Mouse (Mus musculus) right cerebral cortex, postnatal 10 days (tissue): Measurements from ENCODE around the gene Atf6.

Source experiments
- DNase-seq, 2 experiments: peaks; one replicate each; pipeline ENCODE4 v3.0.0; 2021; ENCODE audit warnings: low spot score in 2 of 2

Atf6 gene

GRCm38 (mm10) chr1:170657643-170658314, 209.8 kb downstream of the Atf6 start:
- DNase-seq, result no peak

DNA sequence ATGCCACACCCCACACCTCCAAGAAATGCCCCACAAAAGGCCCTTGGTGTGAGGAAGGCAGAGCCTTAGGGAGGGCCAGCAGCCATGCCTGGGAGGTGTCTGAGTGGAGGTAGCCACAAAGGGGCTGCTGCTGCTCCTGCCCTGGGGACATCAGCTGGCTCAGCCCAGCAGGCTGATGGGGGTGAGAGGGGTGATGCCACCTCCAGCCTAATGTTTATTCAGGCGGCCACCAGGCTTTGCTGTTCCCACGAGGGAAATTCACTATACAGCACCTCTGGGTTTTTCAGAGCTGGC, 210.4 kb downstream of the Atf6 start:
- no peak for DNase-seq

DNA sequence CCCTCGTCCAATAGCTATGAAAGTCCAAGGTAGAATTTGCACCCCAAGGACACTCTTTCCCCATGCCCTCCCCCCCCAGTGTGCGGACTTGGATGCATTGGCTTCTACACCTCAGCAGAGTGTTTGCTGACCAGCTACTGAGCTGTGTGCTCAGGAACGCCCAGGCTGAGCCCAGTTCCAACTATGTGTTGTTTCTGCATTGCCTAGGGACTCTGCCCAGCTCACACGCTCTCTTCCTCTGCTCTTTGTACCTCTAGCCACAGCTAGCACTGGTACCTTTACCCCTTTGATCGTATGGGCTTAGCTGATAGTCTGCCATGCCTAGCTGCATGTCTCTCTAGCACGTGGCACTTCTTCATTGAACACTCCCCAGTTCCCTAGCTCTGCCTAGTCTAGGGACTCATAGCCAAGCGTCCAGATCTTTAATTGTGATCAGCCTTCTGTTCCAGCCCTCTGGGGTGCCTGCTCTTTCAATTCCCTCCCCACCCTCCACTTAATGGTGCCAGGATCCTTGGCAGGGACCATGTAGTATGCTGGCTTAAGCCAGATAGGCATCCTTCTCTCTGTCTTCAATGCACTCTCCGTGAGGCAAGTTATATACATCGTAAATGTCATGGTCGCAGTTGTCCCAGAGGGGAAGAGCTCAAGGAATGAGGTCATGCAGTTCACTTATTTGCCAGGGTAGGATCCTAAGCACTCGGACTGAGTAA, 210.9 kb downstream of the Atf6 start:
- DNase-seq, result no peak

DNA sequence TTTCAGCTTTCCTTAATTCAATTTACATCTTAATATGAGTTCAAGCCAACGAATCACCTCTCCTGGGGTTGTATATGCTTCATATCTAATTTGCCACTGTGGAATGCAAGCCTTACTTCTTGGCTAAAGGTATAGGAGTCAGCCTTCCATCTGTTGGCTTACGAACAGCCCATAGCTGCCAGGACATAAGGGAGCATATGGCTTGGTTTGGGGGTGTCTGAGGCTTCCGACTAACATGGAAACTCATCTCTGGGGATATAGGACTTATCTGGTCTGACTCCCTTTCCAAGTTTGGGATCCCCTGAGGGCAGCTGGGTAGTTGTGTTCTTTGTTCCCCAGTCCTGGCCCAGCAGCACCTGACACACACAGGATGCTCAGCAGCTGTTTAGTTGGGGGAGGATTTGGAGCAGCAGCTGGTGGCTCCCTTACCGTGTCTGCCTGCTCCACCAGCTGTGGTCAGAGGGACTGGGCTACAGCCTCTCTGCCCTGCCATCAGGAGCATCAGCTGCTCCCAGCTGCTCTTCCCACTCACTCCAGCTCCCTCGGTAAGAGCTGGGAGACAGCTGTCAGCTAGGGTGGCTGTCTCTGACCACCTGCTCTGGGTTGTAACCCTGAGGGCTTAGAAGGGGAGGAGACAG, 212.2 kb downstream of the Atf6 start:
- peak in 1 of 2 experiments; percentile 46 for DNase-seq
